Mouse (Mus musculus): ENCODE results near the gene Ltbp2. TPM values are rescaled to one million over a fixed set of nuclear protein-coding genes. Genes with fewer than 3 reads are reported as not detected.

Gene Ltbp2
- polyA plus RNA-seq, 1 experiment from 2014 or later = 0.33 TPM

GRCm38 (mm10) chr12:84784604-84785381 lies 91.5 kb downstream of the Ltbp2 start:
- Histone ChIP-seq H3K4me1 (no peaks in the 10 kb centered on the region), H3K4me2 (replicated peaks) (peak overlapping the region; percentile 31), H3K36me3 (no peaks in the 10 kb centered on the region), H3K9me3 (no peaks in the 10 kb centered on the region), H3K4me3 (no peak overlapping the region), H3K9ac (no peak overlapping the region), H3K27me3 (replicated peaks) (no peaks in the 10 kb centered on the region), H3K27ac (no peak overlapping the region)
- ATAC-seq (ENCODE audit: low FRiP score, low read depth) = peak; percentile 58; the same call in 1 of the 2 replicates
- 35% methylated on average over 25 of the region's 25 CpGs for WGBS

GRCm38 (mm10) chr12:84776229-84776628 lies 100.1 kb downstream of the Ltbp2 start:
- Histone ChIP-seq H3K27me3 (replicated peaks) (no peaks in the 10 kb centered on the region), H3K36me3 (no peaks in the 10 kb centered on the region), H3K4me3 (no peak overlapping the region), H3K9me3 (no peaks in the 10 kb centered on the region), H3K4me2 (replicated peaks) (no peak overlapping the region), H3K9ac (no peak overlapping the region), H3K27ac (no peak overlapping the region), H3K4me1 (peaks cover 17% of the 10 kb centered on the region)
- ATAC-seq (ENCODE audit: low FRiP score, low read depth) = no peak

GRCm38 (mm10) chr12:84774376-84774775 lies 102.0 kb downstream of the Ltbp2 start:
- Histone ChIP-seq H3K9me3 (no peaks in the 10 kb centered on the region), H3K4me1 (peaks cover 29% of the 10 kb centered on the region), H3K4me2 (replicated peaks) (peak overlapping the region; percentile 83), H3K27ac (no peak overlapping the region), H3K4me3 (no peak overlapping the region), H3K9ac (no peak overlapping the region), H3K36me3 (peaks cover 3% of the 10 kb centered on the region; the same call in 1 of the 2 replicates), H3K27me3 (replicated peaks) (no peaks in the 10 kb centered on the region)
- WGBS = 93% methylated on average over 6 of the region's 6 CpGs
- no peak for ATAC-seq (ENCODE audit: low FRiP score, low read depth)

- H3K4me2 ChIP-seq (replicated peaks) = peak overlapping the region; percentile 83
- no peaks in the 10 kb centered on the region for H3K27me3 ChIP-seq (replicated peaks)
- H3K27ac ChIP-seq = no peak overlapping the region
- peak overlapping the region; percentile 63 for H3K4me3 ChIP-seq
- peaks cover 8% of the 10 kb centered on the region for H3K36me3 ChIP-seq
- WGBS = 1% methylated on average over 20 of the region's 20 CpGs
- ATAC-seq (ENCODE audit: low FRiP score, low read depth) = no peak; the same call in 1 of the 2 replicates
- H3K4me1 ChIP-seq = peaks cover 29% of the 10 kb centered on the region
- peak overlapping the region; percentile 69 for H3K9ac ChIP-seq
- no peaks in the 10 kb centered on the region for H3K9me3 ChIP-seq
Measured at GRCm38 (mm10) chr12:84773476-84773875, 102.9 kb downstream of the Ltbp2 start.

GRCm38 (mm10) chr12:84772726-84773441 lies 103.4 kb downstream of the Ltbp2 start, which contains the start of the genes Npc2 and Isca2:
Npc2 (minus strand) TSS chr12:84773152.
Isca2 (plus strand) TSS chr12:84773251.
- Histone ChIP-seq H3K4me1 (peaks cover 29% of the 10 kb centered on the region), H3K27me3 (replicated peaks) (no peaks in the 10 kb centered on the region), H3K9me3 (no peaks in the 10 kb centered on the region), H3K4me3 (peak within 1 kb of the TSS; percentile 63), H3K9ac (peak within 1 kb of the TSS; percentile 71), H3K36me3 (peaks cover 8% of the 10 kb centered on the region), H3K4me2 (replicated peaks) (peak within 1 kb of the TSS; percentile 83), H3K27ac (peak within 1 kb of the TSS; percentile 43; the same call in 1 of the 2 replicates)
- under 1% methylated on average over 50 of the region's 50 CpGs for WGBS
- peak; percentile 99 for ATAC-seq (ENCODE audit: low FRiP score, low read depth)

- Histone ChIP-seq H3K9me3 (no peaks in the 10 kb centered on the region), H3K9ac (peak overlapping the region; percentile 71), H3K4me1 (peaks cover 29% of the 10 kb centered on the region), H3K27ac (peak overlapping the region; percentile 43; the same call in 1 of the 2 replicates), H3K27me3 (replicated peaks) (no peaks in the 10 kb centered on the region), H3K36me3 (peaks cover 8% of the 10 kb centered on the region), H3K4me3 (peak overlapping the region; percentile 63), H3K4me2 (replicated peaks) (peak overlapping the region; percentile 62)
- WGBS = 5% methylated on average over 10 of the region's 10 CpGs
- ATAC-seq (ENCODE audit: low FRiP score, low read depth) = no peak
Measured at GRCm38 (mm10) chr12:84771981-84772520, 104.3 kb downstream of the Ltbp2 start.

GRCm38 (mm10) chr12:84769624-84770023 lies 106.7 kb downstream of the Ltbp2 start:
- peaks cover 14% of the 10 kb centered on the region for H3K36me3 ChIP-seq
- H3K9me3 ChIP-seq = no peaks in the 10 kb centered on the region
- no peak overlapping the region for H3K9ac ChIP-seq
- no peak for ATAC-seq (ENCODE audit: low FRiP score, low read depth)
- WGBS = 87% methylated on average over 7 of the region's 7 CpGs
- no peak overlapping the region for H3K4me3 ChIP-seq
- no peaks in the 10 kb centered on the region for H3K27me3 ChIP-seq (replicated peaks)
- H3K4me2 ChIP-seq (replicated peaks) = no peak overlapping the region
- peaks cover 29% of the 10 kb centered on the region for H3K4me1 ChIP-seq
- no peak overlapping the region for H3K27ac ChIP-seq

- H3K4me1 ChIP-seq = peaks cover 19% of the 10 kb centered on the region; the same call in 1 of the 2 replicates
- H3K27me3 ChIP-seq (replicated peaks) = no peaks in the 10 kb centered on the region
- no peak overlapping the region for H3K27ac ChIP-seq
- no peak overlapping the region for H3K4me3 ChIP-seq
- no peak for ATAC-seq (ENCODE audit: low FRiP score, low read depth)
- 93% methylated on average over 6 of the region's 6 CpGs for WGBS
- no peak overlapping the region for H3K4me2 ChIP-seq (replicated peaks)
- H3K9me3 ChIP-seq = no peaks in the 10 kb centered on the region
- no peak overlapping the region for H3K9ac ChIP-seq
- H3K36me3 ChIP-seq = peaks cover 32% of the 10 kb centered on the region
Measured at GRCm38 (mm10) chr12:84767510-84767909, 108.8 kb downstream of the Ltbp2 start.

GRCm38 (mm10) chr12:84766113-84766735 lies 110.1 kb downstream of the Ltbp2 start:
- Histone ChIP-seq H3K27me3 (replicated peaks) (no peaks in the 10 kb centered on the region), H3K4me1 (peaks cover 13% of the 10 kb centered on the region; the same call in 1 of the 2 replicates), H3K4me3 (no peak overlapping the region), H3K9ac (no peak overlapping the region), H3K36me3 (peaks cover 32% of the 10 kb centered on the region), H3K27ac (no peak overlapping the region), H3K9me3 (no peaks in the 10 kb centered on the region), H3K4me2 (replicated peaks) (no peak overlapping the region)
- ATAC-seq (ENCODE audit: low FRiP score, low read depth) = no peak
- 86% methylated on average over 5 of the region's 5 CpGs for WGBS

GRCm38 (mm10) chr12:84765506-84765905 lies 110.8 kb downstream of the Ltbp2 start:
- Histone ChIP-seq H3K4me3 (no peak overlapping the region), H3K9ac (no peak overlapping the region), H3K36me3 (peaks cover 34% of the 10 kb centered on the region), H3K4me1 (peaks cover 5% of the 10 kb centered on the region; the same call in 1 of the 2 replicates), H3K9me3 (no peaks in the 10 kb centered on the region), H3K27me3 (replicated peaks) (no peaks in the 10 kb centered on the region), H3K4me2 (replicated peaks) (no peak overlapping the region), H3K27ac (no peak overlapping the region)
- WGBS = 90% methylated on average over 15 of the region's 15 CpGs
- no peak for ATAC-seq (ENCODE audit: low FRiP score, low read depth)

- H3K9me3 ChIP-seq = no peaks in the 10 kb centered on the region
- H3K36me3 ChIP-seq = peaks cover 40% of the 10 kb centered on the region
- H3K4me1 ChIP-seq = no peaks in the 10 kb centered on the region
- H3K27me3 ChIP-seq (replicated peaks) = no peaks in the 10 kb centered on the region
- no peak overlapping the region for H3K9ac ChIP-seq
- no peak overlapping the region for H3K27ac ChIP-seq
- no peak overlapping the region for H3K4me2 ChIP-seq (replicated peaks)
- ATAC-seq (ENCODE audit: low FRiP score, low read depth) = no peak
- WGBS = 86% methylated on average over 7 of the region's 7 CpGs
- no peak overlapping the region for H3K4me3 ChIP-seq
Measured at GRCm38 (mm10) chr12:84764756-84765155, 111.6 kb downstream of the Ltbp2 start.
